Mouse (Mus musculus): ENCODE measurements around the gene Pnliprp1.

Gene Pnliprp1

GRCm38 (mm10) chr19:58728445-58729031 is at the start of gene Pnliprp1:
Pnliprp1 (plus strand) TSS chr19:58728887.
- no peak for DNase-seq (ENCODE audit: inconsistent age in 2 of 2, low spot score in 1 of 2)

- no peak for DNase-seq (ENCODE audit: inconsistent age in 2 of 2, low spot score in 1 of 2)
Measured at GRCm38 (mm10) chr19:58688933-58689332, 39.8 kb upstream of the Pnliprp1 start.

- DNase-seq (ENCODE audit: inconsistent age in 2 of 2, low spot score in 1 of 2): no peak
Measured at GRCm38 (mm10) chr19:58695314-58695713, 33.4 kb upstream of the Pnliprp1 start.

GRCm38 (mm10) chr19:58696235-58696634 is 32.5 kb upstream of the Pnliprp1 start:
- DNase-seq (ENCODE audit: inconsistent age in 2 of 2, low spot score in 1 of 2): no peak

GRCm38 (mm10) chr19:58704556-58704955 is 24.1 kb upstream of the Pnliprp1 start:
- no peak for DNase-seq (ENCODE audit: inconsistent age in 2 of 2, low spot score in 1 of 2)

GRCm38 (mm10) chr19:58708611-58709010 is 20.1 kb upstream of the Pnliprp1 start:
- peak; percentile 7 to 52 for DNase-seq (ENCODE audit: inconsistent age in 2 of 2, low spot score in 1 of 2)

GRCm38 (mm10) chr19:58717925-58718324 is 10.8 kb upstream of the Pnliprp1 start:
- DNase-seq (ENCODE audit: inconsistent age in 2 of 2, low spot score in 1 of 2): no peak

GRCm38 (mm10) chr19:58720439-58720838 is 8.2 kb upstream of the Pnliprp1 start:
- no peak for DNase-seq (ENCODE audit: inconsistent age in 2 of 2, low spot score in 1 of 2)

- no peak for DNase-seq (ENCODE audit: inconsistent age in 2 of 2, low spot score in 1 of 2)
Measured at GRCm38 (mm10) chr19:58726551-58726950, 2.1 kb upstream of the Pnliprp1 start.

- no peak for DNase-seq (ENCODE audit: inconsistent age in 2 of 2, low spot score in 1 of 2)
Measured at GRCm38 (mm10) chr19:58727756-58728155, 931 bp upstream of the Pnliprp1 start.

GRCm38 (mm10) chr19:58733216-58733615 is 4.5 kb downstream of the Pnliprp1 start:
- DNase-seq (ENCODE audit: inconsistent age in 2 of 2, low spot score in 1 of 2): no peak

GRCm38 (mm10) chr19:58738111-58738510 is 9.4 kb downstream of the Pnliprp1 start:
- no peak for DNase-seq (ENCODE audit: inconsistent age in 2 of 2, low spot score in 1 of 2)

GRCm38 (mm10) chr19:58741036-58741435 is 12.3 kb downstream of the Pnliprp1 start:
- DNase-seq (ENCODE audit: inconsistent age in 2 of 2, low spot score in 1 of 2): no peak

- DNase-seq (ENCODE audit: inconsistent age in 2 of 2, low spot score in 1 of 2): no peak
Measured at GRCm38 (mm10) chr19:58742711-58743110, 14.0 kb downstream of the Pnliprp1 start.

GRCm38 (mm10) chr19:58743736-58744135 is 15.0 kb downstream of the Pnliprp1 start:
- no peak for DNase-seq (ENCODE audit: inconsistent age in 2 of 2, low spot score in 1 of 2)

GRCm38 (mm10) chr19:58747498-58748000 is 18.9 kb downstream of the Pnliprp1 start:
- no peak for DNase-seq (ENCODE audit: inconsistent age in 2 of 2, low spot score in 1 of 2)

GRCm38 (mm10) chr19:58750822-58751221 is 22.1 kb downstream of the Pnliprp1 start:
- no peak for DNase-seq (ENCODE audit: inconsistent age in 2 of 2, low spot score in 1 of 2)

- DNase-seq (ENCODE audit: inconsistent age in 2 of 2, low spot score in 1 of 2): no peak
Measured at GRCm38 (mm10) chr19:58751504-58751903, 22.8 kb downstream of the Pnliprp1 start.

- DNase-seq (ENCODE audit: inconsistent age in 2 of 2, low spot score in 1 of 2): no peak
Measured at GRCm38 (mm10) chr19:58758871-58759270, 30.2 kb downstream of the Pnliprp1 start.

- DNase-seq (ENCODE audit: inconsistent age in 2 of 2, low spot score in 1 of 2): peak; percentile 7 to 33
Measured at GRCm38 (mm10) chr19:58759423-58759822, 30.7 kb downstream of the Pnliprp1 start, which contains the start of gene Pnliprp2. Pnliprp2 (plus strand) TSS chr19:58759719.

GRCm38 (mm10) chr19:58762316-58762715 is 33.6 kb downstream of the Pnliprp1 start:
- no peak for DNase-seq (ENCODE audit: inconsistent age in 2 of 2, low spot score in 1 of 2)

GRCm38 (mm10) chr19:58762848-58763541 is 34.3 kb downstream of the Pnliprp1 start:
- peak; percentile 52 to 81 for DNase-seq (ENCODE audit: inconsistent age in 2 of 2, low spot score in 1 of 2)

All from adrenal gland, adult (tissue).